Mouse (Mus musculus): ENCODE measurements around the gene Pabpc4. TPM values are rescaled to one million over a fixed set of nuclear protein-coding genes. Genes with fewer than 3 reads are reported as not detected.

Gene Pabpc4
- polyA plus RNA-seq, 1 experiment = 7.4 TPM

GRCm38 (mm10) chr4:123295516-123296147, 33.5 kb downstream of the Pabpc4 start:
- no peaks in the 10 kb centered on the region for H3K36me3 ChIP-seq (ENCODE audit: control insufficient read depth, insufficient read depth, low read length)
- H3K27ac ChIP-seq (ENCODE audit: control insufficient read depth, insufficient read depth, low read depth, low read length) = no peak overlapping the region
- H3K4me1 ChIP-seq (ENCODE audit: control insufficient read depth, insufficient read depth, low read length) = no peaks in the 10 kb centered on the region
- no peak for TF ChIP-seq CTCF (IDR thresholded peaks at IDR 0.05; ENCODE audit: control insufficient read depth, insufficient read depth, insufficient replicate concordance, low read depth, low read length)
- TF ChIP-seq POLR2A (IDR thresholded peaks at IDR 0.05; ENCODE audit: control insufficient read depth, low read depth, low read length) = no peak
- no peaks in the 10 kb centered on the region for H3K27me3 ChIP-seq (ENCODE audit: control insufficient read depth, insufficient read depth, low read length)
- no peak overlapping the region for H3K4me3 ChIP-seq (ENCODE audit: control insufficient read depth, low read depth, low read length)

GRCm38 (mm10) chr4:123296148-123296534, 34.0 kb downstream of the Pabpc4 start:
- H3K27ac ChIP-seq (ENCODE audit: control insufficient read depth, insufficient read depth, low read depth, low read length) = no peak overlapping the region
- TF ChIP-seq POLR2A (IDR thresholded peaks at IDR 0.05; ENCODE audit: control insufficient read depth, low read depth, low read length) (no peak), CTCF (IDR thresholded peaks at IDR 0.05; ENCODE audit: control insufficient read depth, insufficient read depth, insufficient replicate concordance, low read depth, low read length) (no peak)
- H3K27me3 ChIP-seq (ENCODE audit: control insufficient read depth, insufficient read depth, low read length) = no peaks in the 10 kb centered on the region
- no peak overlapping the region for H3K4me3 ChIP-seq (ENCODE audit: control insufficient read depth, low read depth, low read length)
- H3K36me3 ChIP-seq (ENCODE audit: control insufficient read depth, insufficient read depth, low read length) = no peaks in the 10 kb centered on the region
- no peaks in the 10 kb centered on the region for H3K4me1 ChIP-seq (ENCODE audit: control insufficient read depth, insufficient read depth, low read length)

- no peak overlapping the region for H3K27ac ChIP-seq (ENCODE audit: control insufficient read depth, insufficient read depth, low read depth, low read length)
- no peaks in the 10 kb centered on the region for H3K27me3 ChIP-seq (ENCODE audit: control insufficient read depth, insufficient read depth, low read length)
- H3K4me1 ChIP-seq (ENCODE audit: control insufficient read depth, insufficient read depth, low read length) = no peaks in the 10 kb centered on the region
- no peak overlapping the region for H3K4me3 ChIP-seq (ENCODE audit: control insufficient read depth, low read depth, low read length)
- no peaks in the 10 kb centered on the region for H3K36me3 ChIP-seq (ENCODE audit: control insufficient read depth, insufficient read depth, low read length)
- TF ChIP-seq CTCF (IDR thresholded peaks at IDR 0.05; ENCODE audit: control insufficient read depth, insufficient read depth, insufficient replicate concordance, low read depth, low read length) (no peak), POLR2A (IDR thresholded peaks at IDR 0.05; ENCODE audit: control insufficient read depth, low read depth, low read length) (no peak)
Observed at GRCm38 (mm10) chr4:123297195-123297960, 35.2 kb downstream of the Pabpc4 start.

GRCm38 (mm10) chr4:123298226-123298625, 36.1 kb downstream of the Pabpc4 start:
- no peak overlapping the region for H3K4me3 ChIP-seq (ENCODE audit: control insufficient read depth, low read depth, low read length)
- no peaks in the 10 kb centered on the region for H3K36me3 ChIP-seq (ENCODE audit: control insufficient read depth, insufficient read depth, low read length)
- H3K4me1 ChIP-seq (ENCODE audit: control insufficient read depth, insufficient read depth, low read length) = no peaks in the 10 kb centered on the region
- TF ChIP-seq POLR2A (IDR thresholded peaks at IDR 0.05; ENCODE audit: control insufficient read depth, low read depth, low read length) (no peak), CTCF (IDR thresholded peaks at IDR 0.05; ENCODE audit: control insufficient read depth, insufficient read depth, insufficient replicate concordance, low read depth, low read length) (no peak)
- H3K27ac ChIP-seq (ENCODE audit: control insufficient read depth, insufficient read depth, low read depth, low read length) = no peak overlapping the region
- H3K27me3 ChIP-seq (ENCODE audit: control insufficient read depth, insufficient read depth, low read length) = no peaks in the 10 kb centered on the region

DNA sequence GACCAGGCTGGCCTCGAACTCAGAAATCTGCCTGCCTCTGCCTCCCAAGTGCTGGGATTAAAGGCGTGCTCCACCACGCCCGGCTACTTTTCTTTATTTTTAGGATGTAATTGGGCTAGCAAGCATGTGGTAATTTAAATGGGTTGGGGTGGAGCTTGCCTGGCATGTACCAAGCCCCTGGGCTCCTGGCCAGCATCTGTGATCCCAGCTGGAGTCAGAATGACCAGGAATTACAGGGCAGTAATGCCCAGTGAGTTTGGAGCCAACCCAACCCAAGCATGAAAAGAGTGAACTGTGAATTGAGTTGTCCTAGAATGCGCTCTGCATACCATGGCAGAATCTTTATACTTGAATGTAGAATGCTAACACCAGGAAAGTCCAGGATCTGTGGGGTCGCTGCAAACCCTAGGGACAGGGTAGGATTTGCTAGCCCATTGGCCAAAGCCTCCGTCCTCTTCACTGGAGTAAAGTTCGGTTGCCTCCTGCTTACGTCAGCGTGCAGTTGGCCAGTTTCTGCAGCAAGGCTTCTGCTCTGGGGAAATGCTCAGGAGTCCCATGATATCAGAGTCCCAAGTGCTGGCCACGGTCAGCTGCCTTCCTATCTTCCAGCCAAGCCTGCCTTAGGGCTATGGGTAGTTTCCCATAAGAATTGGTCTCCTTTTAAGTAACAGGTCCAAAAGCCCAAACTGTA, 37.0 kb downstream of the Pabpc4 start:
- TF ChIP-seq CTCF (IDR thresholded peaks at IDR 0.05; ENCODE audit: control insufficient read depth, insufficient read depth, insufficient replicate concordance, low read depth, low read length) (no peak), POLR2A (IDR thresholded peaks at IDR 0.05; ENCODE audit: control insufficient read depth, low read depth, low read length) (no peak)
- H3K4me3 ChIP-seq (ENCODE audit: control insufficient read depth, low read depth, low read length) = no peak overlapping the region
- H3K27ac ChIP-seq (ENCODE audit: control insufficient read depth, insufficient read depth, low read depth, low read length) = no peak overlapping the region
- no peaks in the 10 kb centered on the region for H3K36me3 ChIP-seq (ENCODE audit: control insufficient read depth, insufficient read depth, low read length)
- H3K27me3 ChIP-seq (ENCODE audit: control insufficient read depth, insufficient read depth, low read length) = no peaks in the 10 kb centered on the region
- H3K4me1 ChIP-seq (ENCODE audit: control insufficient read depth, insufficient read depth, low read length) = no peaks in the 10 kb centered on the region

- no peak overlapping the region for H3K27ac ChIP-seq (ENCODE audit: control insufficient read depth, insufficient read depth, low read depth, low read length)
- no peaks in the 10 kb centered on the region for H3K27me3 ChIP-seq (ENCODE audit: control insufficient read depth, insufficient read depth, low read length)
- no peaks in the 10 kb centered on the region for H3K36me3 ChIP-seq (ENCODE audit: control insufficient read depth, insufficient read depth, low read length)
- TF ChIP-seq POLR2A (IDR thresholded peaks at IDR 0.05; ENCODE audit: control insufficient read depth, low read depth, low read length) = no peak
- peak; percentile 17; the same call in 1 of the 2 replicates for TF ChIP-seq CTCF (IDR thresholded peaks at IDR 0.05; ENCODE audit: control insufficient read depth, insufficient read depth, insufficient replicate concordance, low read depth, low read length)
- no peak overlapping the region for H3K4me3 ChIP-seq (ENCODE audit: control insufficient read depth, low read depth, low read length)
- peaks cover 8% of the 10 kb centered on the region for H3K4me1 ChIP-seq (ENCODE audit: control insufficient read depth, insufficient read depth, low read length)
Observed at GRCm38 (mm10) chr4:123305789-123306188, 43.6 kb downstream of the Pabpc4 start.

GRCm38 (mm10) chr4:123306999-123307398, 44.8 kb downstream of the Pabpc4 start:
- TF ChIP-seq CTCF (IDR thresholded peaks at IDR 0.05; ENCODE audit: control insufficient read depth, insufficient read depth, insufficient replicate concordance, low read depth, low read length) (no peak), POLR2A (IDR thresholded peaks at IDR 0.05; ENCODE audit: control insufficient read depth, low read depth, low read length) (no peak)
- Histone ChIP-seq H3K27ac (ENCODE audit: control insufficient read depth, insufficient read depth, low read depth, low read length) (no peak overlapping the region), H3K27me3 (ENCODE audit: control insufficient read depth, insufficient read depth, low read length) (no peaks in the 10 kb centered on the region), H3K36me3 (ENCODE audit: control insufficient read depth, insufficient read depth, low read length) (no peaks in the 10 kb centered on the region), H3K4me3 (ENCODE audit: control insufficient read depth, low read depth, low read length) (no peak overlapping the region), H3K4me1 (ENCODE audit: control insufficient read depth, insufficient read depth, low read length) (peaks cover 8% of the 10 kb centered on the region)
